Mouse (Mus musculus) retina, postnatal 7 days (tissue): ENCODE results near the gene Cct8.
A peak's percentile ranks its signal among the peaks of the same experiment; 100 is the strongest.

Experiments used
- DNase-seq: peaks from one replicate; pipeline ENCODE4 v3.0.0-alpha.2; 2012; ENCODE audit warnings: low read depth, low spot score

The Cct8 gene

GRCm38 (mm10) chr16:87445528-87445927 lies 50.1 kb downstream of the Cct8 start:
- no peak for DNase-seq

GRCm38 (mm10) chr16:87445110-87445509 lies 50.6 kb downstream of the Cct8 start:
- DNase-seq: no peak

- DNase-seq: no peak
Observed at GRCm38 (mm10) chr16:87444071-87444470, 51.6 kb downstream of the Cct8 start.

DNA sequence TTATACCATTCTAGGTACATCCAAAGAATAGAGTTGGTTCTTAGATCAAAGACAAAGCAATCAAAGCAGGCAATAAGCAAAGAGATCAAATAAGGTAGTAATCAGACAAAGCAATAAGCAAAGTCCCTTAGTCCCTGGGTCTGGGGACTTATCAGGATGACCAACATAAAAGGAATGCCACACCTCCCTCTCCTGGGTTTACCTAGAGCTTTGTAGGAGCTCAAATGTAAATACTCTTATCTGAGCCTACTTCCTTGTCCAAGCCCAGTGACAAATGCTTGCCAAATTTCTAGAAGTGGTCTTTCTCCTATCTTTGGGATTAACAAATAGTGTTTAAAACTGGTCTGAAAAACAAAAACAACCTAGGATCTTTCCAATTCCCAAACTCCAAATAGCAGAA lies 52.4 kb downstream of the Cct8 start:
- DNase-seq: no peak

DNA sequence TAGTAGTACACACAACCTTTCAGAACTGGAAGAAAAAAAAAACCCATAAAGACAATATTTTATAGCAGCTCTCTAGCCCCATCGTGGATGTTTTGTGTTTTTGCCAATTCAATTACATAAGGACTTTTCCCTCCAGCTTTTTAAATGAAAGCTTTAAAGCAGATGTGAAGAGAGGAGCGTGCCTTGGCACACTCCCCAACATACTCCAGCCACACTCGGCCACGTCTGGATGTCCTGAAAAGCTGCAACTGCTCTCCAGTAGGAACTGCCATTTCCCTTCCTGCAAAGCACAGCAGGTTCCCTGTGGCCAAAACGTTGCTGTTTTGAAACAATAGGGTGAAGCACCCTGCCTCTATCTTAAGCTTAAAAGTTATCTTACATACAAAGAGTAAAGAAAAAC lies 53.4 kb downstream of the Cct8 start:
- no peak for DNase-seq

GRCm38 (mm10) chr16:87441089-87441488 lies 54.6 kb downstream of the Cct8 start:
- no peak for DNase-seq

GRCm38 (mm10) chr16:87440184-87440686 lies 55.4 kb downstream of the Cct8 start, which contains the start of gene Rwdd2b:
Rwdd2b (minus strand) TSS chr16:87440573.
- DNase-seq: peak; percentile 86

DNA sequence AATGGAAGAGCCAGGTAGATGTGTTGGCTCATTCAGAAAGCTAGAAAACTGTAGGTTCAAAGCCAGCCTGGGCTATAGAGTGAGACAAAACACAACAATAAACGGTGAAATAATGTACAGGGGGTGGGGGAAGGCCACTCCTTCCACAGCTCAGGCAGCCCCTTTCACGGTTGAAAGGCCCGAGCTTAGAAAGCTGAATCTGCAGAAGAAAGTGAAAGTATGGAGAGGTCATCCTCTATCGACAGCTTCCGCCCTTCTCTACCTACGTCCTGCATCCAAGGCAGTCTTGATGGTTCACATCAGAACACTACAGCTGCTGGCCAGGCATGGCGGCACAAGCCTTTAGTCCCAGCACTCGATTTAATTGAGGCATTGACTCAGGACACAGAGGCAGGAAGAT lies 57.0 kb downstream of the Cct8 start:
- no peak for DNase-seq

DNA sequence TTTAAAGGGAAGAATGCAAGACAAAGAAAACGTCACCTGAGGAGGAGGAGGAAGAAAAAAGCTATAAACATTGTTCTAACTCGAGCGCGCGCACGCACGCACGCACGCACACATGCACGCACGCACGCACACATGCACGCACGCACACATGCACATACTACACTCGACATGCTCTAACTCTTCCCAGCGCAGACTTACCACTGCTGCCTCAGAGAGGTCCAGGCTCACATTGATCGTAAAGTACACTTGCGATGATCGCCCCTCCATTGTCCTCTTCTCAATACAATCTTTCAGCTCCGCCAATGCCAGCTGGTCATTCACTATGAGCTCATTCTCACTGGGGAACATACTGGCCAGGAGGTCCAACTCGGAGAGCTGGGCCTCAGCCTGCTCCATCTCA lies 58.6 kb downstream of the Cct8 start:
- DNase-seq: no peak

GRCm38 (mm10) chr16:87435411-87436205 lies 60.1 kb downstream of the Cct8 start:
- no peak for DNase-seq

- DNase-seq: no peak
Observed at GRCm38 (mm10) chr16:87434946-87435345, 60.7 kb downstream of the Cct8 start.

- DNase-seq: no peak
Observed at GRCm38 (mm10) chr16:87434266-87434665, 61.4 kb downstream of the Cct8 start.
